Mouse (Mus musculus) forebrain, postnatal 0 days (tissue): Measurements from ENCODE around the gene Dgkd. TPM values are rescaled to one million over a fixed set of nuclear protein-coding genes. Genes with fewer than 3 reads are reported as not detected.
A peak's percentile ranks its signal among the peaks of the same experiment; 100 is the strongest.

Experiments
- ATAC-seq: fragments of 200-750 bp; cut with Nextera tagmentation; 2 replicates; pipeline ENCODE4 v1.8.0; 2017; ENCODE audit warnings: mild to moderate bottlenecking, moderate library complexity
- DNase-seq: peaks from one replicate; pipeline ENCODE4 v3.0.0-alpha.2; 2015
- H3K27ac ChIP-seq: fragments of 300-500 bp; sonication (generic); 2 replicates; pipeline ENCODE4 v1.5.1; 2014; ENCODE audit warnings: low read depth, mild to moderate bottlenecking, antibody characterized with exemption, low read length, moderate library complexity, mixed read lengths
- H3K27me3 ChIP-seq: fragments of 300-500 bp; sonication (generic); 2 replicates; pipeline ENCODE4 v1.6.1; 2014; ENCODE audit warnings: mild to moderate bottlenecking, low read length, mixed read lengths; ENCODE audit not compliant: insufficient read depth
- H3K36me3 ChIP-seq: fragments of 300-500 bp; sonication (generic); 2 replicates; pipeline ENCODE4 v1.6.1; 2014; ENCODE audit warnings: mild to moderate bottlenecking, moderate library complexity; ENCODE audit not compliant: insufficient read depth
- H3K4me1 ChIP-seq: fragments of 300-500 bp; sonication (generic); 2 replicates; pipeline ENCODE4 v1.6.1; 2014; ENCODE audit warnings: antibody characterized with exemption; ENCODE audit not compliant: insufficient read depth
- H3K4me2 ChIP-seq: fragments of 300-500 bp; sonication (generic); 2 replicates; pipeline ENCODE4 v1.6.1; 2014; ENCODE audit warnings: low read depth, mild to moderate bottlenecking, moderate library complexity
- H3K4me3 ChIP-seq: fragments of 300-500 bp; sonication (generic); 2 replicates; pipeline ENCODE4 v1.5.1; 2014; ENCODE audit warnings: low read depth, low read length, mixed read lengths
- H3K9ac ChIP-seq: fragments of 300-500 bp; sonication (generic); 2 replicates; pipeline ENCODE4 v1.6.1; 2014; ENCODE audit warnings: mild to moderate bottlenecking
- H3K9me3 ChIP-seq: fragments of 300-500 bp; sonication (generic); 2 replicates; pipeline ENCODE4 v1.6.1; 2016; ENCODE audit warnings: low read length
- CTCF ChIP-seq: sonication (generic); IDR thresholded peaks from 2 replicates; pipeline ENCODE4 v1.5.1; 2016; ENCODE audit warnings: antibody characterized with exemption, control low read depth, low read depth
- WGBS: fragments of 180-500 bp; shearing (Covaris S2); extraction: QIAGEN DNeasy Blood & Tissue Kit; methylation state at CpG from one replicate; pipeline ENCODE4 v1.1.7; 2014; 5-methylcytosine and 5-hydroxymethylcytosine counted together
- polyA plus RNA-seq: library from polyadenylated mRNA; unstranded; fragments of >200 nt; fragmentation: Nextera tagmentation; extraction: Ambion mirVana; gene quantifications from 2 replicates; pipeline ENCODE4 v1.2.1, GENCODE M21; 2015
- total RNA-seq: library from RNA; depleted of rRNA; stranded (reverse); fragments of >200 nt; gene quantifications from 2 replicates; pipeline ENCODE4 v1.2.3, GENCODE M21; 2014

The Dgkd gene
- total and polyA plus RNA-seq, 2 experiments from 2014 or later = 37.1 to 80.4 TPM

GRCm38 (mm10) chr1:87929730-87930129 lies 76.6 kb downstream of the Dgkd start:
- peaks cover 45% of the 10 kb centered on the region for H3K36me3 ChIP-seq
- DNase-seq = no peak
- 32% methylated on average over 5 of the region's 5 CpGs for WGBS
- no peak for TF ChIP-seq CTCF
- no peaks in the 10 kb centered on the region for H3K27me3 ChIP-seq
- peak; percentile 19; the same call in 1 of the 2 replicates for ATAC-seq
- H3K4me2 ChIP-seq = no peak overlapping the region
- H3K4me3 ChIP-seq = no peak overlapping the region
- H3K4me1 ChIP-seq = no peaks in the 10 kb centered on the region
- no peak overlapping the region for H3K27ac ChIP-seq
- H3K9me3 ChIP-seq = no peaks in the 10 kb centered on the region
- no peak overlapping the region for H3K9ac ChIP-seq

GRCm38 (mm10) chr1:87933051-87933450 lies 80.0 kb downstream of the Dgkd start:
- 80% methylated on average over 5 of the region's 5 CpGs for WGBS
- H3K4me3 ChIP-seq = no peak overlapping the region
- no peak for TF ChIP-seq CTCF
- peak; percentile 75 for ATAC-seq
- H3K27me3 ChIP-seq = no peaks in the 10 kb centered on the region
- peaks cover 32% of the 10 kb centered on the region for H3K36me3 ChIP-seq
- DNase-seq = peak; percentile 48
- no peak overlapping the region for H3K4me2 ChIP-seq
- no peak overlapping the region for H3K9ac ChIP-seq
- H3K27ac ChIP-seq = peak overlapping the region; percentile 35; the same call in 1 of the 2 replicates
- H3K4me1 ChIP-seq = no peaks in the 10 kb centered on the region
- H3K9me3 ChIP-seq = no peaks in the 10 kb centered on the region

GRCm38 (mm10) chr1:87935095-87935494 lies 82.0 kb downstream of the Dgkd start:
- no peak overlapping the region for H3K4me2 ChIP-seq
- H3K27ac ChIP-seq = no peak overlapping the region
- no peak overlapping the region for H3K9ac ChIP-seq
- TF ChIP-seq CTCF = no peak
- ATAC-seq = no peak
- 91% methylated on average over 9 of the region's 9 CpGs for WGBS
- no peak overlapping the region for H3K4me3 ChIP-seq
- peaks cover 43% of the 10 kb centered on the region for H3K36me3 ChIP-seq
- H3K27me3 ChIP-seq = no peaks in the 10 kb centered on the region
- no peaks in the 10 kb centered on the region for H3K4me1 ChIP-seq
- no peaks in the 10 kb centered on the region for H3K9me3 ChIP-seq
- no peak for DNase-seq

- ATAC-seq = no peak
- Histone ChIP-seq H3K4me2 (no peak overlapping the region), H3K9ac (no peak overlapping the region), H3K4me1 (no peaks in the 10 kb centered on the region), H3K9me3 (no peaks in the 10 kb centered on the region), H3K27ac (no peak overlapping the region), H3K27me3 (no peaks in the 10 kb centered on the region), H3K36me3 (peaks cover 43% of the 10 kb centered on the region), H3K4me3 (no peak overlapping the region)
- no peak for TF ChIP-seq CTCF
- 89% methylated on average over 2 of the region's 2 CpGs for WGBS
- no peak for DNase-seq
These were observed 82.5 kb downstream of the Dgkd start for GRCm38 (mm10) chr1:87935546-87935945.

- no peaks in the 10 kb centered on the region for H3K4me1 ChIP-seq
- no peak overlapping the region for H3K4me3 ChIP-seq
- WGBS = 92% methylated on average over 7 of the region's 7 CpGs
- no peaks in the 10 kb centered on the region for H3K27me3 ChIP-seq
- H3K9ac ChIP-seq = no peak overlapping the region
- peaks cover 47% of the 10 kb centered on the region for H3K36me3 ChIP-seq
- no peak for TF ChIP-seq CTCF
- no peak for ATAC-seq
- H3K4me2 ChIP-seq = no peak overlapping the region
- H3K9me3 ChIP-seq = no peaks in the 10 kb centered on the region
- H3K27ac ChIP-seq = no peak overlapping the region
- no peak for DNase-seq
These were observed 83.0 kb downstream of the Dgkd start for GRCm38 (mm10) chr1:87936075-87936474.

GRCm38 (mm10) chr1:87936516-87936915 lies 83.4 kb downstream of the Dgkd start:
- peak; percentile 49; the same call in 1 of the 2 replicates for TF ChIP-seq CTCF
- Histone ChIP-seq H3K4me3 (no peak overlapping the region), H3K27ac (no peak overlapping the region), H3K4me1 (no peaks in the 10 kb centered on the region), H3K36me3 (peaks cover 52% of the 10 kb centered on the region), H3K4me2 (no peak overlapping the region), H3K9me3 (no peaks in the 10 kb centered on the region), H3K9ac (no peak overlapping the region), H3K27me3 (no peaks in the 10 kb centered on the region)
- DNase-seq (no peak), ATAC-seq (no peak; the same call in 1 of the 2 replicates)
- WGBS = 51% methylated on average over 2 of the region's 2 CpGs

GRCm38 (mm10) chr1:87941765-87942164 lies 88.7 kb downstream of the Dgkd start:
- H3K27me3 ChIP-seq = no peaks in the 10 kb centered on the region
- H3K36me3 ChIP-seq = peaks cover 91% of the 10 kb centered on the region
- H3K9me3 ChIP-seq = no peaks in the 10 kb centered on the region
- no peak overlapping the region for H3K4me3 ChIP-seq
- H3K27ac ChIP-seq = no peak overlapping the region
- TF ChIP-seq CTCF = no peak
- no peak for DNase-seq
- H3K4me2 ChIP-seq = no peak overlapping the region
- 89% methylated on average over 1 of the region's 1 CpGs for WGBS
- no peak for ATAC-seq
- no peaks in the 10 kb centered on the region for H3K4me1 ChIP-seq
- no peak overlapping the region for H3K9ac ChIP-seq
